Mouse (Mus musculus) left cerebral cortex, adult 2 months (tissue): ENCODE measurements at regions not wholly inside any gene's neighbourhood (a gene's known extent, or its start where the extent isn't known, plus 50 kb on each side); places are given as distances from the start of the nearest gene placed in this dataset.
"Not testable (repeated sequence)": the region's sequence is repeated elsewhere in the genome, so short reads cannot be mapped to it uniquely, and the experiment has no call there.

Experiments used
- DNase-seq, 2 experiments: peaks; one replicate each; pipeline ENCODE4 v3.0.0; 2021 to 2022; ENCODE audit warnings: low spot score in 2 of 2, mixed read lengths in 1 of 2; ENCODE audit errors: extremely low spot score in 1 of 2
- H3K27ac ChIP-seq: fragments of 200-600 bp; 2 replicates; pipeline ENCODE4 v1.8.1; 2022
- H3K4me3 ChIP-seq: fragments of 200-600 bp; 2 replicates; pipeline ENCODE4 v1.8.1; 2022
- CTCF ChIP-seq: fragments of 200-600 bp; IDR thresholded peaks from 2 replicates; pipeline ENCODE4 v1.8.1; 2022; ENCODE audit warnings: antibody characterized with exemption, mild to moderate bottlenecking, moderate library complexity
- intact Hi-C: fragments of 180-260 bp; cut with DNase I; formaldehyde crosslinking; loops from one replicate; pipeline ENCODE4 v1.15.1; 2025

DNA sequence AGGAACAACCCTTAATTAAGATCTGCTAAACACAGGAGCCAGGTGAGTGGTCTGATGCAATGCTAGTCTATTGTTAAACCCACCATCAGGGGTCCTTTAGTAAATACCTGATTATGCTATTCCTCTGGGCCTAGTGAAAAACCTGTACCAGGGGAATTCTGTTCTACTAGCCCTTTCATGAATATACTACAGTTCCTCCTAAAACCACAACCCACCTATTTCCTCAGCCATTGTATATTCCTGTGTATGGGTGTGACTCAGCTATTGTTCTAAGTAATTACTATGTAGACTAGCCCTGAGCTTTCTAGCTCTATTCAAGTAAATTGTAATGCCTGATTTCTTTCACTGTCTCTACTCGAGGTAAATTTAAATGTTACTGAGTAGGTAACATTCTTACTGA lies 57.0 kb upstream of the Egfem1 start:
- intact Hi-C loops, DNase-seq, H3K4me3 ChIP-seq, H3K27ac ChIP-seq: not testable (repeated sequence)

- no peak for DNase-seq
- Histone ChIP-seq H3K4me3 (no peak overlapping the region), H3K27ac (no peak overlapping the region)
- intact Hi-C loops: no loop called here
- TF ChIP-seq CTCF: no peak
Observed at GRCm38 (mm10) chr3:29027726-29028125, 54.1 kb upstream of the Egfem1 start.

- Histone ChIP-seq H3K27ac (no peak overlapping the region), H3K4me3 (no peak overlapping the region)
- intact Hi-C loops: loop anchor here (10.0 kb wide), 2 partner anchors 334 to 1524 kb away; no protein-coding TSS in a partner anchor
- no peak for DNase-seq
- no peak for TF ChIP-seq CTCF
Observed at GRCm38 (mm10) chr3:29030791-29031190, 51.0 kb upstream of the Egfem1 start.

GRCm38 (mm10) chr3:29031811-29032210 lies 50.0 kb upstream of the Egfem1 start:
- TF ChIP-seq CTCF: peak; percentile 50
- Histone ChIP-seq H3K27ac (no peak overlapping the region), H3K4me3 (no peak overlapping the region)
- DNase-seq: peak in 1 of 2 experiments; percentile 20
- intact Hi-C loops: loop anchor here (10.0 kb wide), 2 partner anchors 333 to 1523 kb away; no protein-coding TSS in a partner anchor
